Mouse (Mus musculus) kidney, embryonic 14.5 days (tissue): ENCODE measurements around the gene Best2. TPM values are rescaled to one million over a fixed set of nuclear protein-coding genes. Genes with fewer than 3 reads are reported as not detected.

Source experiments
- ATAC-seq: fragments of 200-750 bp; cut with Nextera tagmentation; 2 replicates; pipeline ENCODE4 v1.8.0; 2017; ENCODE audit warnings: moderate number of reproducible peaks, mild to moderate bottlenecking, moderate TSS enrichment, moderate library complexity; ENCODE audit not compliant: low FRiP score, low TSS enrichment
- H3K27ac ChIP-seq: fragments of 300-500 bp; sonication (generic); 2 replicates; pipeline ENCODE4 v1.5.1; 2014; ENCODE audit warnings: low read depth, mild to moderate bottlenecking, low read length, moderate library complexity, mixed read lengths
- H3K27me3 ChIP-seq: fragments of 300-500 bp; sonication (generic); 2 replicates; pipeline ENCODE4 v1.6.1; 2014; ENCODE audit warnings: mild to moderate bottlenecking, low read length; ENCODE audit not compliant: control insufficient read depth, insufficient read depth
- H3K36me3 ChIP-seq: fragments of 300-500 bp; sonication (generic); 2 replicates; pipeline ENCODE4 v1.6.1; 2014; ENCODE audit warnings: low read length, mixed read lengths; ENCODE audit not compliant: control insufficient read depth, insufficient read depth
- H3K4me1 ChIP-seq: fragments of 300-500 bp; sonication (generic); 2 replicates; pipeline ENCODE4 v1.6.1; 2014; ENCODE audit warnings: low read length, mixed read lengths; ENCODE audit not compliant: control insufficient read depth, insufficient read depth
- H3K4me2 ChIP-seq: fragments of 300-500 bp; sonication (generic); replicated peaks from 2 replicates; pipeline ENCODE4 v1.6.1; 2014; ENCODE audit warnings: low read depth, mild to moderate bottlenecking, low read length
- H3K4me3 ChIP-seq: fragments of 300-500 bp; sonication (generic); 2 replicates; pipeline ENCODE4 v1.5.1; 2014; ENCODE audit warnings: mild to moderate bottlenecking, low read length
- H3K9ac ChIP-seq: fragments of 300-500 bp; sonication (generic); 2 replicates; pipeline ENCODE4 v1.6.1; 2014; ENCODE audit warnings: low read depth, mild to moderate bottlenecking, low read length, moderate library complexity
- H3K9me3 ChIP-seq: fragments of 300-500 bp; sonication (generic); 2 replicates; pipeline ENCODE4 v1.6.1; 2016; ENCODE audit warnings: low read length; ENCODE audit not compliant: control insufficient read depth
- WGBS: fragments of 180-500 bp; shearing (Covaris S2); extraction: QIAGEN DNeasy Blood & Tissue Kit; methylation state at CpG from one replicate; pipeline ENCODE4 v1.1.7; 2014; 5-methylcytosine and 5-hydroxymethylcytosine counted together
- polyA plus RNA-seq: library from polyadenylated mRNA; unstranded; fragments of >200 nt; fragmentation: Nextera tagmentation; extraction: Ambion mirVana; gene quantifications from 2 replicates; pipeline ENCODE4 v1.2.1, GENCODE M21; 2014

Best2 gene
- polyA plus RNA-seq, 1 experiment from 2014 or later = not detected

GRCm38 (mm10) chr8:85007686-85008085, 6.6 kb downstream of the Best2 start:
- 21% methylated on average over 25 of the region's 25 CpGs for WGBS
- no peak overlapping the region for H3K9ac ChIP-seq
- H3K27me3 ChIP-seq = peaks cover 21% of the 10 kb centered on the region

GRCm38 (mm10) chr8:84997649-84998295, 16.6 kb downstream of the Best2 start:
- H3K36me3 ChIP-seq = no peaks in the 10 kb centered on the region; the same call in 1 of the 2 replicates
- no peak overlapping the region for H3K27ac ChIP-seq
- ATAC-seq = peak; percentile 73
- H3K9ac ChIP-seq = no peak overlapping the region
- 5% methylated on average over 19 of the region's 19 CpGs for WGBS
- H3K4me1 ChIP-seq = no peaks in the 10 kb centered on the region
- peaks cover 7% of the 10 kb centered on the region; the same call in 1 of the 2 replicates for H3K27me3 ChIP-seq
- 0 out of 2 replicates have a peak overlapping the region, but pooled peaks have one; percentile 5 for H3K4me2 ChIP-seq
- no peak overlapping the region for H3K4me3 ChIP-seq
- no peaks in the 10 kb centered on the region for H3K9me3 ChIP-seq

More at GRCm38 (mm10) chr8:85007686-85008085, 6.6 kb downstream of the Best2 start:
- H3K27ac ChIP-seq = no peak overlapping the region
- no peaks in the 10 kb centered on the region for H3K9me3 ChIP-seq
- no peak for ATAC-seq
- no peak overlapping the region for H3K4me3 ChIP-seq
- H3K4me2 ChIP-seq = no peak overlapping the region
- no peaks in the 10 kb centered on the region for H3K36me3 ChIP-seq
- no peaks in the 10 kb centered on the region for H3K4me1 ChIP-seq

DNA sequence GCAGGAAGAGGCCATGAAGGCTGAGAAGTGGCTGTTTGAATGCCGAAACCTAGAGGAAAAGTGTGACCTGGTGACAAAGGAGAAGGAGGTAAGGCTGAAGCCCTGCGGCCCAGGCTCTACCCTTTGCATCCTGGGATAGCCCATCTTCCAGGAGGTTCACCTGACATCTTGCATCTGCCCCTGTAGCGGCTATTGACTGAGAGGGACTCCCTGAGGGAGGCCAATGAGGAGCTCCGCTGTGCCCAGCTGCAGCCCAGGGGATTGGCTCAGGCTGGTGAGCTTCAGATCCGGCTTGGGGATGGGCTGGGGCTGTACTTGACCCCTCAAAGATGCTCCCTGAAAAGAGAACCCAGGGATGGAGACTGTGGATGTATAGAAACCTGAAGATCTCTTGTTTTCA, 17.4 kb downstream of the Best2 start:
- Histone ChIP-seq H3K9ac (no peak overlapping the region), H3K27ac (no peak overlapping the region), H3K4me2 (no peak overlapping the region), H3K9me3 (no peaks in the 10 kb centered on the region), H3K36me3 (no peaks in the 10 kb centered on the region; the same call in 1 of the 2 replicates), H3K27me3 (peaks cover 7% of the 10 kb centered on the region; the same call in 1 of the 2 replicates), H3K4me1 (no peaks in the 10 kb centered on the region), H3K4me3 (no peak overlapping the region)
- ATAC-seq = peak; percentile 25; the same call in 1 of the 2 replicates
- 87% methylated on average over 5 of the region's 5 CpGs for WGBS

DNA sequence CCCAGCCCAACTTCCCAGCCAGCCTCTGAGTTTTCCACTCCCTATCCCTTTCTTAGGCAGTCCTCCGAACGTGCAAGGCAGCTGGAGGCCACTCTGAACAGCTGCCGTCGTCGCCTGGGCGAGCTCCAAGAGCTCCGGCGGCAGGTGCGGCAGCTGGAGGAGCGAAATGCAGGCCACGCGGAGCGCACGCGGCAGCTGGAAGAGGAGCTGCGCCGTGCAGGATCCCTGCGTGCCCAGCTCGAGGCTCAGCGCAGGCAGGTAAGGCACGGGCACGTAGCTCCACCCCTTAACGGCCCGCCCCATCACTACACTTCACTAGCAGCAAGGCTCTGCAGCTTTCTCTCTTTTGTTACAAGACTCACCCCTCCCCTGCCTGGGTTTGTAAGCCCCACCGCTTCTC, 18.7 kb downstream of the Best2 start:
- no peak overlapping the region for H3K9ac ChIP-seq
- no peak overlapping the region for H3K27ac ChIP-seq
- no peak overlapping the region for H3K4me2 ChIP-seq
- H3K4me1 ChIP-seq = no peaks in the 10 kb centered on the region
- H3K4me3 ChIP-seq = no peak overlapping the region
- H3K27me3 ChIP-seq = peaks cover 7% of the 10 kb centered on the region; the same call in 1 of the 2 replicates
- WGBS = 21% methylated on average over 25 of the region's 25 CpGs
- no peaks in the 10 kb centered on the region for H3K9me3 ChIP-seq
- ATAC-seq = no peak
- H3K36me3 ChIP-seq = no peaks in the 10 kb centered on the region; the same call in 1 of the 2 replicates

GRCm38 (mm10) chr8:84994375-84994774, 20.0 kb downstream of the Best2 start:
- WGBS = 91% methylated on average over 9 of the region's 9 CpGs
- no peaks in the 10 kb centered on the region for H3K9me3 ChIP-seq
- no peak overlapping the region for H3K9ac ChIP-seq
- no peak overlapping the region for H3K4me2 ChIP-seq
- ATAC-seq = no peak
- H3K27me3 ChIP-seq = peaks cover 7% of the 10 kb centered on the region; the same call in 1 of the 2 replicates
- no peak overlapping the region for H3K4me3 ChIP-seq
- H3K27ac ChIP-seq = no peak overlapping the region
- no peaks in the 10 kb centered on the region; the same call in 1 of the 2 replicates for H3K36me3 ChIP-seq
- H3K4me1 ChIP-seq = peaks cover 4% of the 10 kb centered on the region; the same call in 1 of the 2 replicates

GRCm38 (mm10) chr8:84990836-84991235, 23.5 kb downstream of the Best2 start:
- Histone ChIP-seq H3K36me3 (no peaks in the 10 kb centered on the region), H3K4me3 (peak overlapping the region; percentile 58), H3K9ac (peak overlapping the region; percentile 67), H3K27me3 (peaks cover 7% of the 10 kb centered on the region; the same call in 1 of the 2 replicates), H3K4me2 (peak overlapping the region; percentile 88), H3K27ac (peak overlapping the region; percentile 70), H3K9me3 (no peaks in the 10 kb centered on the region), H3K4me1 (peaks cover 14% of the 10 kb centered on the region; the same call in 1 of the 2 replicates)
- peak; percentile 75; the same call in 1 of the 2 replicates for ATAC-seq
- WGBS = under 1% methylated on average over 15 of the region's 15 CpGs

DNA sequence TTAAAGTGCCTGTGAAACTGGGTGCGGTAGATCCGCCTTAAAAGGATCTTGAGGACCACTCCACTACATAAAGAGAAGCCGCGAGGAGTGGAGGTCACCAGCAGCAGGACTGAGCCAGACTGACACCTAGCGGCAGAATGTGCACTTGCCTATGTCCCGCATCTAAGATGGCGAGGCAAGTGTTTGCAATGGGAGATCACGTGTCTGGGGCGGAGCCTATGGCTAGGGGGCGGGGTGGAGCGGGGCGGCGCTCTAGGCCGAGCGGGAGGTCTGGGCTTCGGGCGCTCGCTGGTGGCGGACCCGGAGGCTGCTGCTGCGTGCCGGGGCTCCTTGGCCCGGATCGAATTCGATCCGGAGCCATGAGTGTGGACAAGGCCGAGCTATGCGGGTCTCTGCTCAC, 24.0 kb downstream of the Best2 start, which contains the start of gene Hook2:
TSS of gene Hook2 (plus strand) at position 255 of the 400 bp plus-strand sequence.
- Histone ChIP-seq H3K9me3 (no peaks in the 10 kb centered on the region), H3K36me3 (no peaks in the 10 kb centered on the region), H3K4me2 (peak within 1 kb of the TSS; percentile 88), H3K27me3 (peaks cover 7% of the 10 kb centered on the region; the same call in 1 of the 2 replicates), H3K9ac (peak within 1 kb of the TSS; percentile 67), H3K27ac (peak within 1 kb of the TSS; percentile 70), H3K4me3 (peak within 1 kb of the TSS; percentile 58), H3K4me1 (peaks cover 17% of the 10 kb centered on the region)
- WGBS = under 1% methylated on average over 22 of the region's 28 CpGs
- peak; percentile 90 for ATAC-seq

DNA sequence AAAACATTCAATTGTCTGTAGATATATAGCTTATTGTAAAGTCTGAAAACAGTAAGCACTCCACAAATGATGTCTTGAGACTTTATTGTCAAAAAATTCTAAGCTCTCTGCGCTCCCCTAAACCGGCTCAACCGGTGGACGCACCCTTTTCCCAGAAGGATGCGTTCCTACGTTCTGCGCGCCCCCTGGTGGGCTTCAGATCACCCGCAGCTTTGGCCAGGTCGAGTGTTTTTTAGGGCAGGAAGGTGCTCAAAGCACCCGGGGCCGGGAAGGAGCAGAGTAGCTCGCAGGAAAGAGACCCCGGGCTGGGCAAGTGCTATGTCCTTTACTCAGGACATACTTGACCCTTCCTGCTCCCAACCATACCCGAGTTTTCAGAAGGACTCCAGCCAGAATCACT, 24.5 kb downstream of the Best2 start:
- Histone ChIP-seq H3K9ac (peak overlapping the region; percentile 67), H3K4me2 (peak overlapping the region; percentile 88), H3K27me3 (peaks cover 1% of the 10 kb centered on the region; the same call in 1 of the 2 replicates), H3K36me3 (no peaks in the 10 kb centered on the region), H3K9me3 (no peaks in the 10 kb centered on the region), H3K27ac (peak overlapping the region; percentile 62; the same call in 1 of the 2 replicates), H3K4me1 (peaks cover 22% of the 10 kb centered on the region), H3K4me3 (peak overlapping the region; percentile 58)
- under 1% methylated on average over 15 of the region's 15 CpGs for WGBS
- ATAC-seq = peak; percentile 32

- WGBS = 4% methylated on average over 15 of the region's 15 CpGs
- peak overlapping the region; percentile 25 for H3K4me3 ChIP-seq
- peak overlapping the region; percentile 88 for H3K4me2 ChIP-seq
- H3K9ac ChIP-seq = peak overlapping the region; percentile 37; the same call in 1 of the 2 replicates
- no peaks in the 10 kb centered on the region for H3K36me3 ChIP-seq
- H3K27ac ChIP-seq = peak overlapping the region; percentile 47; the same call in 1 of the 2 replicates
- ATAC-seq = no peak
- peaks cover 27% of the 10 kb centered on the region for H3K4me1 ChIP-seq
- H3K27me3 ChIP-seq = no peaks in the 10 kb centered on the region
- H3K9me3 ChIP-seq = no peaks in the 10 kb centered on the region
Measured at GRCm38 (mm10) chr8:84989311-84989731, 25.0 kb downstream of the Best2 start.
